Mouse (Mus musculus) frontal cortex, postnatal 36 days (tissue): ENCODE data around the gene Myof.
A peak's percentile ranks its signal among the peaks of the same experiment; 100 is the strongest.

ENCODE experiments used
- DNase-seq, 2 experiments: peaks; one replicate each; pipeline ENCODE4 v3.0.0; 2022; ENCODE audit warnings: low spot score in 2 of 2

The Myof gene

DNA sequence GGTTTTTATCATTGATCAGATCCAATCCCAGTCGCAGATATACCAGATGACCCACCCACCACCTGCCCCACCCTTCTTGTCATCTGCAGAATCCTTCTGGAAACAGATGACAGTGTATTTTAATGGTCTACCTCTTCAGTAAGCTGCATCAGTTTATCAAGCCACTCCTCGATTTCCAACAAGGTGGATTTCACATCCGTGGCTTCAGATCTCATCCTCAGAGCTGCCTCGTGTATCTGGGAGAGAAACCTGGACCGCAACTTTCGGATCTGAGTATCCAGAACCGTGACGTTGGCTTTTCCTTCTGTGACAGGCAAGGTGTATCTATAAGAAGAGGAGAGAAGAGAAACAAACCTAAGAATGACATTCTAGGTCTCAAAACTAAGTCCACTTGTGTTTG, 89.1 kb downstream of the Myof start:
- DNase-seq: no peak

- no peak for DNase-seq
Observed at GRCm38 (mm10) chr19:37946696-37947095, 96.7 kb downstream of the Myof start.

GRCm38 (mm10) chr19:37946053-37946452, 97.3 kb downstream of the Myof start:
- no peak for DNase-seq

GRCm38 (mm10) chr19:37939203-37939602, 104.2 kb downstream of the Myof start:
- DNase-seq: no peak

GRCm38 (mm10) chr19:37937092-37937491, 106.3 kb downstream of the Myof start:
- no peak for DNase-seq

DNA sequence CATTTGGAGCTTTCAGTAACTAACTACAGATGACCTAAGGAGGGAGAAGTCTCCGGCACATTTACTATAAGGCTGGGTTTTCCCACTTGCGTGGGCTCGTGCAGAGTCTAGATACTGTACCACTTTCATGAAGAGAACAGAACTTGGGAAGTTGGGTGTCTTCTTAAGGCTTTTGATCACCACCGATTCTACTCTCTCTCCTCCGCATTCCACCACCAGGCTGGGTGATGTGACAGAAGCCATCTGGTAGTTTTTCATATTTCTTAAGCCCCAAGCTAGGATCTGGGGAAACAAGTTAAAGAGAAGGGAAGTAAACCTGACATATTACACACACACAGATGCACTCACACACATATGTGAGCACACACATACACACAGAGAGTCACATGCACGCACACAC, 108.7 kb downstream of the Myof start:
- DNase-seq: peak in 1 of 2 experiments; percentile 20

DNA sequence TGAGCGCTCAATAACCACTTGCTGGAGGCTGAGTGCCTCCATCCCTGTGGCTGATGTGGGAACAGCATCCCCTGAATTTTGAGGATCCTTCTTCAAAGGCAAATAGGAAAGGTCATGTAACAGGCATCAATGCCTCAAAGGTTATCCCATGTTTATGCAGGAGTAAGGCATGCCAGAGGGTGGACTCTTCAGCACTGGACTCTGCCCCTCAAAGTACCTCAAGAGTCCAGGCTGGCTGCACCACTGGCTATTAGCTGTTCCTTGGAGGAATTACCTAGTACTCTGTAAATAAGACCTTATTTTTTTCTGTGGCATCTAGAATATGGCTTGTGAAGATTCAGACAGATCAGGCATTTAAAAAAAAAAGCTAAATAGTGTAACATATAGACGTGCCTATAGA, 111.2 kb downstream of the Myof start:
- no peak for DNase-seq

DNA sequence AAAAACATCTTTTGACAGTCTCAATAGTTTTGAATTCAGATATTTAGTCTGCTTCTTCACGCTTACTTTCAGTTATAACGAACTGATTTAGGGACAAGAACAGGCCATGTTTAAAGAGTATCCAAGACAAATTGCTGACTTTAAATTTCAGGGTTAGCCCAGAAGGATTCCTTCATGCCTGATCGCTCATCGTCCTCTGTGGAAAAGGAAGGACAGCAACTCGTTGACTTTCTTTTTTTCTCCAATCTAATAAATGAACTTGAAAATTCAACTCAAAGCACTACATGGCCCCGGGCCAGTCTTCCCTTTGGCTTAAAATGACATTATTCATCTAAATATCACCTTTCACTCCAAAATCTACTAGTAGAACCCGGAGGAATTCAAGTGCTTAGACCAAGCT, 115.5 kb downstream of the Myof start:
- DNase-seq: no peak

DNA sequence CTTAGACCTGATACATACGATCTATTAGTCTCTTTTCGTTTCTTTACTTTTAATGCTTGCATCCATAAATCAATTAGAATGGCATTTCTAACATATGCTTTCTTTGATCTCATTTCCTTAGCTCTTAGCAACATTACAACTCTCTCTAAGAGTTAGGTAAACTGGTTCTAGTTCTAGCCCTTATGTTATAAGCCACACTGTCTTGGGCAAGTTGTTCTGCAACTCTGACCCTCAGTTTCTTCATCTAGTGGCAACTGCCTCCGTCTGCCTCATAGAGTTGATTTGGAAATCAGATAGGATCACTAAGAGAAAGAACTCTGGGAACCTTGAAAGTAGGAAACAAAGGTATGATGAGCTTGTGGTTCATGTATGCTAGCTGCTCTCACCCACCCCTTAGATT, 118.1 kb downstream of the Myof start:
- DNase-seq: no peak

- DNase-seq: no peak
Observed at GRCm38 (mm10) chr19:37924266-37924665, 119.1 kb downstream of the Myof start.

DNA sequence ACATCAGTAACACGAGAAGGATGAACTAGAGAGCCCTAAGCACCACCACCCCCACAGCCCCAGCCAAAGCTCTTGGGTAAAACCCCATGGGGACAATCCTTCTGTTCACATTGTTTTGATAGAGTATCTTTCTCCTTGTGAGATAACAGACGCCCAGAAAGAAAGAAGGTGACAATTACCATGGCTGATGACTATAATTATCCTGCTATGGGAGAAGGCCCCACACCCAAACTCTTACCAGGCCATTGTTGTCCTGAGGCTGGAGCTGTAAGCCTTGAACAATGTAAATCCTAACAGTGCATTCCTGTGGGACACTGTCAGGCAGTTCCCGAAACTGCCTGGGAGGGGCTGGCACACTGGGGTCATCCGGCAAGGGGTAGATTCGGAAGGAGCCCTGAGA, 122.3 kb downstream of the Myof start:
- DNase-seq: no peak

DNA sequence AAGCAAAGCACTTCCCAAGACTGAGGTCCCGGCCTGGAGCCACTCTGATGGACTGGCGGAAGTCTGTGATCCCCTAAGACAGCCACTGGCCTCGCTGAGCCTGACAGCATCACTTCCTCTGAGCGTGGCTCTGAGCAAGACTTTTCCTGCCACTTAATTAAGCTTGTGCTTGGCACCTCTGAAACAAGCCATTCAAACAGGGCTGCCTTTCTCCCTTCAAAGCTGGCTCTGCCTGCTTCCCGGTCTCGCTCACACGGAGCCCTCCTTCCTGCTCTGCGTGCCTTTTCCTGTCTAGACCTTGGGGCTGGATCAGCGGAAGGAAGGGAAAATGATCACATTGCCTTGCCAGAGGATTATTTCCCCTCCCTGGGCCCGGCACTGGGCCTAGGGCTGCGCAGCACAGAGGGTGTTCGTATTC, 124.9 kb downstream of the Myof start:
- DNase-seq: no peak

- DNase-seq: no peak
Observed at GRCm38 (mm10) chr19:37914261-37914660, 129.1 kb downstream of the Myof start.

GRCm38 (mm10) chr19:37912501-37912900, 130.9 kb downstream of the Myof start:
- no peak for DNase-seq

GRCm38 (mm10) chr19:37909830-37910261, 133.5 kb downstream of the Myof start:
- DNase-seq: peak; percentile 3 to 14

DNA sequence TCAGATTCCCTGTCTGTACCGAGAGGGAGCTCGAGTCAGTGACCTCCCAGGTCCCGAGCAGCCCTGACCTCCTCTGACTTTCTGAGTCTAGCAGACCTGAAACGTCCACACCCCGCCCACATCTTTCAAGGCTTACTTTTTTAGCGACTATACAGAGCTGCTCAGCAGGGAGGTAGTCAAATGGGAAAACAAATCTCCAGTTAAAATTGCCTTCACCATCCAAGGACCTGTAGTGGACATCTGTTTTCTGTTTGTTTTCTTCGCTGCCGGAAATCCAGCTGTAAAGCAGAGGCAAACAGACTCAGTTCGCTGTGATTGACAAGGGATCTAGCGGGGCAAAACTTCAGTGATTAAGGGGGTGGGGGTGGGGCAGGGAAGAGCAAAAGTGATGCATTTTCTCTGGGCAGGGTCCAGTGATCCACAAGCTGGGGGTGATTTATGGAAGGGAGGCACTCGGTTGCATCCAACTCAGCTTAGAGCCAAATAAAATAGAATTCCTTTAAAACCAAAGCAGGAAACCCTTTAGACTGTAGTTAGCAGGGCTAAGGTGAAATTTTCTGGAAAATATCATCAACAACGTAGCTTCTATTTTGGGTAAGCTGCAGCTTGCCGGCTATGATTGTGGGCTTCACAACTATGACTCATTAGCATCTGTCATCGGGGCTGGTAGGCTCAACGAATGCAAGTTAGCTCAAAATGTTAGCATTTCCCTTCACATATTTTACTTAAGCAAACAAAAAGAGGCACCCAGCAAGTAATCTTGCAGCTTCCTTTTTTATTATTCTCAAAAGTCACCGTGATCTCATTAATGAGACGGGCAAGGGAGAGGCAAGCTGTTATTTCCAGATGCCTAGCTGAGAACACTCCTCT, 135.7 kb downstream of the Myof start:
- peak; percentile 32 to 59 for DNase-seq

DNA sequence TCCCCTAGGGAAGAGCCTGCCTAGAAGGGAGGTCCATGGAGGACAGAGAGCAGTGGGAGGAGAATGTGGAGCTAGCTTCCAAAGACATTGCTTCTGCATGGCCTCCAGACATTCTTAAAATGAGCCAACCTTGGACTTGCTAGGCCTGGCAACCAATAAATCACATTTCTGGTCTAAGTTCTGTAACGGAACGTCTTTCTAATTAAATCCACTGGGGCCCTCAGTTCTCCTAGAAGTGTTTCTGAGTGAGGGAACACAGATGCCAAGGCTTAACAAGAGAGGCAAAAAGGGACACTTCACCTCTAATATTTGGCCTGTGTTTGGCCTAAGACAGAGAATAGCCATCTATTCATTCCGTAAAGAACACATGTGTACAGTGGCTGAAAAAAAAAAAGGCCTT, 136.5 kb downstream of the Myof start:
- no peak for DNase-seq

DNA sequence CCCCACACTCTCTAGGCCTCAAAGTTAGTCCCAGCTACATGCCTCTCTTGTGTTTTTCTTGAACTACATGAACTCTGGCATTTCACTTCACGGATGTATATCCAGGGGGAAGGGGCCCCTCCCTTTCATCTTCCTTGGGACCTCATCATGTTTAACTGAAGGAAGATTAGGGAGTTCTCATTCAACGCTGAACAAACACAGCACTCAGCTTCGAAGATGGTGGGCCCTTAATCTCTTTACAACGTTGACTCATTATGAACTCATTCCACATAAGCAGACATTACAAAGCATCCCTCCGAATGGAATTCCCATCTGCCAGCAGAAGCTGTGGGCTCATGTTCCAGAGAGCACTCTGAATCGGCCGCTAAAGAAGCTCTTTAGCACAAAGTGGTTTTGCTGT, 147.3 kb downstream of the Myof start:
- no peak for DNase-seq

DNA sequence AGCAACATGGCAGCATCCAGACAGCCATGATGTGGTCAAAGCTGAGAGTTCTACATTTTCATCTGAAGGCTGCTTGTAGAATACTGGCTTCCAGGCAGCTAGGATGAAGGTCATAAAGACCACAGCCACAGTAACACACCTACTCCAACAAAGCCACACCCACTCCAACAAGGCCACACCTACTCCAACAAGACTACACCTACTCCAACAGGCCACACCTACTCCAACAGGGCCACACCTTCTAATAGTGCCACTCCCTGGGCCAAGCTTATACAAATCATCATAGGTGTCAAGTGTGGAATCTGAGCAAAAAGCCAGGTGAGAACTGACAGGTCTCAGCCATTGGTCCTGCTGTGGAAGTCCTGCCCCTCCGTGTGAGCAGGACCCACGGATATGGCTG, 152.4 kb downstream of the Myof start:
- no peak for DNase-seq

- peak; percentile 55 to 81 for DNase-seq
Observed at GRCm38 (mm10) chr19:37886355-37887120, 156.8 kb downstream of the Myof start.

- DNase-seq: no peak
Observed at GRCm38 (mm10) chr19:37881431-37882081, 161.8 kb downstream of the Myof start.

- no peak for DNase-seq
Observed at GRCm38 (mm10) chr19:37877511-37878167, 165.7 kb downstream of the Myof start.
